Comparison of ENCODE assay signal across 13 mouse cellular contexts in genomic region chr2:106683832-106684231, GRCm38 (mm10). TPM values are rescaled to one million over a fixed set of nuclear protein-coding genes. Genes with fewer than 3 reads are reported as not detected.
A peak's percentile ranks its signal among the peaks of the same experiment; 100 is the strongest.
DNase-seq lines count a peak whose midpoint lies in the region; ATAC-seq lines count a peak whose summit lies in the region.
"Had no signal": no experiment of that assay in that cellular context is flagged by ENCODE, and none has a peak within 500 bp of the region (broad histone marks: within the 10 kb centered on the region; RNA-seq: fewer than 3 reads in every experiment).

No protein-coding gene starts in this region.

- intact Hi-C loops in heart, postnatal 25 days (cut with DNase I), result no loop called here

- peaks cover 24% of the 10 kb centered on the region for H3K4me1 ChIP-seq in heart, embryonic 10.5 days
- H3K4me1 ChIP-seq in kidney, embryonic 15.5 days, result 0 out of 2 replicates have a peak, but pooled peaks cover 4% of the 10 kb centered on the region
- H3K4me1 ChIP-seq in embryonic facial prominence, embryonic 13.5 days, result peaks cover 20% of the 10 kb centered on the region
- peaks cover 2% of the 10 kb centered on the region for H3K4me1 ChIP-seq in limb, embryonic 11.5 days (ENCODE audit: control insufficient read depth, insufficient read depth, low read length)

- ATAC-seq in kidney, embryonic 15.5 days (replicated peaks; ENCODE audit: low FRiP score), result no peak
- no peak; the same call in 1 of the 2 replicates for ATAC-seq in embryonic facial prominence, embryonic 13.5 days (ENCODE audit: insufficient number of reproducible peaks, insufficient read depth, low FRiP score, low TSS enrichment, low read depth)
- no peak for ATAC-seq in limb, embryonic 11.5 days (ENCODE audit: insufficient number of reproducible peaks, low FRiP score, low TSS enrichment, low read depth)

- H3K4me2 ChIP-seq in kidney, embryonic 15.5 days, result peak overlapping the region; percentile 29; the same call in 1 of the 2 replicates
- peak overlapping the region; percentile 48 for H3K4me2 ChIP-seq in embryonic facial prominence, embryonic 13.5 days
- no peak overlapping the region for H3K4me2 ChIP-seq in limb, embryonic 11.5 days (ENCODE audit: low read depth, severe bottlenecking)

- no peak overlapping the region for H3K4me3 ChIP-seq in heart, embryonic 10.5 days
- H3K4me3 ChIP-seq in kidney, embryonic 15.5 days (replicated peaks), result no peak overlapping the region
- H3K4me3 ChIP-seq in embryonic facial prominence, embryonic 13.5 days, result peak overlapping the region; percentile 23
- H3K4me3 ChIP-seq in limb, embryonic 11.5 days (ENCODE audit: low read depth, low read length), result no peak overlapping the region
- H3K4me3 ChIP-seq: heart, adult 2 months had no signal

- H3K27ac ChIP-seq in heart, embryonic 10.5 days, result peak overlapping the region; percentile 75; the same call in 1 of the 2 replicates
- no peak overlapping the region for H3K27ac ChIP-seq in kidney, embryonic 15.5 days
- H3K27ac ChIP-seq in embryonic facial prominence, embryonic 13.5 days, result peak overlapping the region; percentile 78
- H3K27ac ChIP-seq in limb, embryonic 11.5 days (replicated peaks; ENCODE audit: low read depth, low read length), result peak overlapping the region; percentile 75
- H3K27ac ChIP-seq: heart, adult 2 months; liver, embryonic 14.5 days had no signal

- H3K9me3 ChIP-seq in heart, embryonic 10.5 days, result no peaks in the 10 kb centered on the region
- H3K9me3 ChIP-seq in kidney, embryonic 15.5 days (replicated peaks), result no peaks in the 10 kb centered on the region
- H3K9me3 ChIP-seq in embryonic facial prominence, embryonic 13.5 days, result no peaks in the 10 kb centered on the region
- H3K9me3 ChIP-seq in limb, embryonic 11.5 days (ENCODE audit: control insufficient read depth, low read length), result no peaks in the 10 kb centered on the region

- WGBS in heart, embryonic 10.5 days, result 61% methylated on average over 4 of the region's 4 CpGs
- 54% methylated on average over 4 of the region's 4 CpGs for WGBS in kidney, embryonic 15.5 days
- WGBS in embryonic facial prominence, embryonic 13.5 days, result 29% methylated on average over 4 of the region's 4 CpGs
- WGBS in limb, embryonic 11.5 days, result 49% methylated on average over 4 of the region's 4 CpGs

- DNase-seq in heart, embryonic 10.5 days (ENCODE audit: low spot score), result no peak
- DNase-seq in heart, postnatal 25 days (ENCODE audit: low spot score), result no peak
- DNase-seq in kidney, postnatal 36 days, result no peak
- DNase-seq in limb, embryonic 11.5 days (ENCODE audit: low spot score), result no peak
- DNase-seq in T-cell, adult 2 months (ENCODE audit: low spot score), result no peak
- no peak for DNase-seq in adrenal gland, postnatal 10 days
- DNase-seq: B cell, adult 2 months; cerebellum, adult 2 months; heart, adult 2 months; kidney, adult 11 months had no signal

- no peaks in the 10 kb centered on the region for H3K36me3 ChIP-seq in heart, embryonic 10.5 days
- no peaks in the 10 kb centered on the region for H3K36me3 ChIP-seq in kidney, embryonic 15.5 days
- no peaks in the 10 kb centered on the region for H3K36me3 ChIP-seq in embryonic facial prominence, embryonic 13.5 days
- H3K36me3 ChIP-seq in limb, embryonic 11.5 days (ENCODE audit: control insufficient read depth, insufficient read depth, low read length), result no peaks in the 10 kb centered on the region

- H3K27me3 ChIP-seq in heart, embryonic 10.5 days (ENCODE audit: insufficient read depth, poor library complexity, severe bottlenecking), result no peaks in the 10 kb centered on the region
- no peaks in the 10 kb centered on the region; the same call in 1 of the 2 replicates for H3K27me3 ChIP-seq in kidney, embryonic 15.5 days
- H3K27me3 ChIP-seq in embryonic facial prominence, embryonic 13.5 days, result no peaks in the 10 kb centered on the region
- no peaks in the 10 kb centered on the region for H3K27me3 ChIP-seq in limb, embryonic 11.5 days (ENCODE audit: control insufficient read depth, insufficient read depth, low read length)

- H3K9ac ChIP-seq in kidney, embryonic 15.5 days, result no peak overlapping the region
- no peak overlapping the region for H3K9ac ChIP-seq in embryonic facial prominence, embryonic 13.5 days
- H3K9ac ChIP-seq in limb, embryonic 11.5 days (ENCODE audit: low read length), result no peak overlapping the region
- H3K9ac ChIP-seq: liver, embryonic 14.5 days had no signal

RNA-seq across cellular contexts. Expression of gene Mpped2, which starts 9.2 kb away (rescaled TPM):
- 130 and 173 TPM in 2 replicates for polyA plus RNA-seq in heart, embryonic 10.5 days (2016; fragmentation: Nextera tagmentation; extraction: Ambion mirVana)
- total RNA-seq in heart, postnatal 25 days (2021), result 10 to 100 TPM; 18.1 to 18.7 TPM
- polyA plus RNA-seq in kidney, embryonic 15.5 days (2015; fragmentation: Nextera tagmentation; extraction: Ambion mirVana), result 29.5 and 30.0 TPM in 2 replicates
- 105 and 115 TPM in 2 replicates for polyA plus RNA-seq in embryonic facial prominence, embryonic 13.5 days (2015; fragmentation: Nextera tagmentation; extraction: Ambion mirVana)
- polyA plus RNA-seq in limb, embryonic 11.5 days (2014; fragmentation: Nextera tagmentation; extraction: Ambion mirVana), result 91.3 and 98.0 TPM in 2 replicates
- total RNA-seq in adrenal gland, postnatal 10 days (2021), result 10 to 100 TPM; 20.3 to 27.4 TPM
